Mouse (Mus musculus) testis, adult 2 months (tissue): Measurements from ENCODE around the gene Gzmg. TPM values are rescaled to one million over a fixed set of nuclear protein-coding genes. Genes with fewer than 3 reads are reported as not detected.
"Not testable (repeated sequence)": the region's sequence is repeated elsewhere in the genome, so short reads cannot be mapped to it uniquely, and the experiment has no call there.

ENCODE experiments used
- H3K27ac ChIP-seq: fragments of 200-500 bp; 2 replicates; pipeline ENCODE4 v1.5.1; 2012; ENCODE audit warnings: low read depth, low read length; ENCODE audit not compliant: control insufficient read depth, insufficient read depth
- H3K27me3 ChIP-seq: fragments of 200-500 bp; 2 replicates; pipeline ENCODE4 v1.6.1; 2012; ENCODE audit warnings: mild to moderate bottlenecking, low read length, moderate library complexity; ENCODE audit not compliant: control insufficient read depth, insufficient read depth
- H3K36me3 ChIP-seq: fragments of 200-500 bp; 2 replicates; pipeline ENCODE4 v1.6.1; 2012; ENCODE audit warnings: mild to moderate bottlenecking, low read length; ENCODE audit not compliant: control insufficient read depth, insufficient read depth
- H3K4me1 ChIP-seq: fragments of 200-500 bp; 2 replicates; pipeline ENCODE4 v1.6.1; 2012; ENCODE audit warnings: low read length; ENCODE audit not compliant: control insufficient read depth, insufficient read depth
- H3K4me3 ChIP-seq: fragments of 200-500 bp; 2 replicates; pipeline ENCODE4 v1.5.1; 2012; ENCODE audit warnings: low read depth, mild to moderate bottlenecking, low read length, moderate library complexity, mixed read lengths; ENCODE audit not compliant: control insufficient read depth
- CTCF ChIP-seq: fragments of 200-500 bp; IDR thresholded peaks from 2 replicates; pipeline ENCODE4 v1.5.1; 2012; ENCODE audit warnings: low read depth, mild to moderate bottlenecking, inconsistent platforms, low read length, moderate library complexity; ENCODE audit not compliant: control insufficient read depth, insufficient read depth, insufficient replicate concordance
- POLR2A ChIP-seq: fragments of 200-500 bp; IDR thresholded peaks from 2 replicates; pipeline ENCODE4 v1.6.1; 2012; ENCODE audit warnings: low read depth, mild to moderate bottlenecking, inconsistent platforms, low read length, moderate library complexity; ENCODE audit not compliant: control insufficient read depth
- polyA plus RNA-seq: library from polyadenylated mRNA; depleted of rRNA; stranded (reverse); fragments of >200 nt; gene quantifications from 2 replicates; pipeline ENCODE4 v1.2.3, GENCODE M21; 2012

Gene Gzmg
- polyA plus RNA-seq, 1 experiment, result not detected

DNA sequence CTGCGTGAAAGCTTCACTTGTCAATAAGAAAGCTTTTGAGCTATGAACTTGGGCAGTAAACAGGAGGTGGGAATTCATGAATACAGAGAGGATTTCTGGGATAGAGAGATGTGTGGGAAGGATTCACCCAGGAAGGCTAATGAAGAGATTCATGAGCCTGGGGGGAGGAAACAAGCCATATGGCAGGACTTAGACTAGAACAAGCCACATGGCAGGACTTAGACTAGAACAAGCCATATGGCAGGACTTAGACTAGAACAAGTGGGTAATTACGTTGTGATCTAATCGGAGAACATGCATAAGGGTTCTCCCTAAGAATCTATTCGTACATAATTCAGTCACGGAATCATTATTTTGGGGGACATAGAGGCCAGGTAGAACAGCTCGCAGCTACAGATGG lies 14.0 kb upstream of the Gzmg start:
- no peaks in the 10 kb centered on the region for H3K36me3 ChIP-seq
- H3K27ac ChIP-seq, result no peak overlapping the region
- H3K4me1 ChIP-seq, result peaks cover 3% of the 10 kb centered on the region; the same call in 1 of the 2 replicates
- peak overlapping the region; percentile 59; the same call in 1 of the 2 replicates for H3K4me3 ChIP-seq
- no peaks in the 10 kb centered on the region for H3K27me3 ChIP-seq
- TF ChIP-seq POLR2A (no peak), CTCF (no peak)

DNA sequence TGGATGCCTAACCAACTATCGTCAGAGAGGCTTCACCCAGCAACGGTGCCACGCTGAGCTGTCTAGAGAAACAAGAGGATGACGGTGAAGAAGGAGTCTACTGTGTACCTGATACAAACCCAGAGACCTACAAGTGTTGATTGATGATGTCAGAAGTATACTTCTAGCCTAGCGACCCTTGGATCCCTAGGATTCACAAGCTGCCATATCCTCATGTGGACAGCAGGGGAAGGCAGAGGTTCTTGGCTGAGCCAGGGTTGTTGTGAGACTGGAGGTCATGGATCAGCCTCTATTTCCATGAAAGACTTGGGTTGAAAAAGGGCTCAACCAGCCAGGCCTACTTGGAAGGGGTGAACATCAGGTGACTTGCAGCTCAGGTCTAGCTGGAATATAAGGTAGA lies 13.4 kb upstream of the Gzmg start:
- Histone ChIP-seq H3K27me3 (no peaks in the 10 kb centered on the region), H3K4me1 (peaks cover 3% of the 10 kb centered on the region; the same call in 1 of the 2 replicates), H3K27ac (no peak overlapping the region), H3K36me3 (no peaks in the 10 kb centered on the region), H3K4me3 (no peak overlapping the region)
- TF ChIP-seq CTCF (no peak), POLR2A (no peak)

DNA sequence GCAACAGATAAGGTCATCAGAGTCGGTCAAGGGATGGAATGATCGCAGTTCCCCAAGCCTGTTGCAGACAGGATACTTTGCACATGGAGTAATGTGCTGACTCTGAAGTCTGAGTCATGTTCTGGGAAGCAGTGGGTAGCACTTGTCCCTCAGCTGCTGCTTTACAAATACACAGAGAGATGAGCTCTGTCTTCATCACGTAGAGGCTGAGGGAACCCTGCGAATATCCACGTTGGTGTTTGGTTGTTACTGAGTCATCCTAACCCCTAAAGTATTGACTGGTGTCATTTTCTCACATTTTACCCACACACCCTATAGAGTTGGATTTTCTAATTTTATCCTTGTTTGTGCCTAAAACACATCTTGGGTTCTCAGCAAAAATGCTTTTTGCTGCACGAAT lies 8.6 kb upstream of the Gzmg start:
- no peak overlapping the region for H3K27ac ChIP-seq
- H3K36me3 ChIP-seq, result no peaks in the 10 kb centered on the region
- H3K27me3 ChIP-seq, result no peaks in the 10 kb centered on the region
- no peaks in the 10 kb centered on the region for H3K4me1 ChIP-seq
- H3K4me3 ChIP-seq, result no peak overlapping the region
- TF ChIP-seq CTCF (no peak), POLR2A (no peak)

DNA sequence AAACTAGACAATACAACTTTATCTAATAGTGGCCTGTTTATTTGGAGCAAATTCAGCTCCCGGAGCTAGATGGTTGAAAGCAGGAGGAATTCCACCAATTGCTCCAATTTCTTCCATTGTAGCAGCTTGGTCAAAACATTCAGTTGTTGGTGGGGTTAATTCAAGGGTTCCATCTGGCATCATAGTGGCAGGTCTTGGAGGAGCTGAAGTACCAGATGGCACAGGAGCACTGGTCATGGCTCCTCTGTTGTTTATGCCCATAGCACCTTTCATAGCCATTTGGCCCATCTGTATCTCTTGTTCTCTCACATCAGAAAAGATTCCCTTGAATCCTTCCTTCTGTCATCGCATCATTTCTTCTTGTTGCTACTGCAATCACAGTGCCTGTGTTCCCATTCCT lies 2.7 kb upstream of the Gzmg start:
- Histone ChIP-seq H3K27ac (no peak overlapping the region), H3K4me3 (no peak overlapping the region), H3K27me3 (no peaks in the 10 kb centered on the region), H3K4me1 (no peaks in the 10 kb centered on the region), H3K36me3 (no peaks in the 10 kb centered on the region)
- no peak for TF ChIP-seq CTCF
- TF ChIP-seq POLR2A, result no peak

DNA sequence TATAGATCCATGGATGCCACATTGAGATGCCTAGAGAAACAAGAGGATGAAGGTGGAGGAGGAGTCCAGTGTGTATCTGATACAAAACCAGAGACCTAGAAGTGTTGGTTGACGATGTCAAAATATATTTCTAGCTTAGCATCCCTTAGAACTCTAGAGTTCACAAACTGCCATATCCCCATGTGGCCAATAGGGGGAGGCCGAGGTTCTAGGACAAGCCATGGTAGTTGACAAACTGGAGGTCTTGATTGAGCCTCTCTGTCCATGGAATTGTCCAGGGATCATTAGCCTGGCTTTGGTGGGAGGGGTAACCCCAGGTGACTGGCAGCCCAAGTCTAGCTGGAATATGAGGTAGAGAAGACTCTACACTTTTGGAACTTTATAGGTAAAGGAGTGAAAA lies 4.0 kb downstream of the Gzmg start:
- Histone ChIP-seq H3K27me3 (no peaks in the 10 kb centered on the region), H3K36me3 (no peaks in the 10 kb centered on the region), H3K4me1 (no peaks in the 10 kb centered on the region), H3K27ac (no peak overlapping the region), H3K4me3 (no peak overlapping the region)
- TF ChIP-seq CTCF (peak; percentile 7; the same call in 1 of the 2 replicates), POLR2A (no peak)

DNA sequence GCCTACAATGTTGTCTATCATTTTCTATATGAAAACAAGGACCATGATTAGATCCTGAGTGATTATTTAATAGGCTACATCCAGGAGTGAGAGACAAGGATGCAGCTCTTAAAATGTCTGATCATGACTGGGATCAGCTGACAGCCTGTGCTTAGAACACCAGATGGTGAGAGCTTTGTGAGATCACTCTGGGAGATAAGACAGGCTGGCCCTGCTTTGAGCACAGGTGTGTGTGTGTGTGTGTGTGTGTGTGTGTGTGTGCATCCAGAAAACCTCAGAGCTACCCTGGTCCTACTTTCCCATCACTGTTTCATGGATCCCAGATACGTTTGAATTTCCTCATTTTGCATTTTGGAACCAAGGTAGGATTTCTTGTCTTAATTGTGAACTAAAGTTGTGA lies 25.7 kb downstream of the Gzmg start:
- H3K4me3 ChIP-seq, H3K27ac ChIP-seq, H3K4me1 ChIP-seq, H3K36me3 ChIP-seq, H3K27me3 ChIP-seq: not testable (repeated sequence)

DNA sequence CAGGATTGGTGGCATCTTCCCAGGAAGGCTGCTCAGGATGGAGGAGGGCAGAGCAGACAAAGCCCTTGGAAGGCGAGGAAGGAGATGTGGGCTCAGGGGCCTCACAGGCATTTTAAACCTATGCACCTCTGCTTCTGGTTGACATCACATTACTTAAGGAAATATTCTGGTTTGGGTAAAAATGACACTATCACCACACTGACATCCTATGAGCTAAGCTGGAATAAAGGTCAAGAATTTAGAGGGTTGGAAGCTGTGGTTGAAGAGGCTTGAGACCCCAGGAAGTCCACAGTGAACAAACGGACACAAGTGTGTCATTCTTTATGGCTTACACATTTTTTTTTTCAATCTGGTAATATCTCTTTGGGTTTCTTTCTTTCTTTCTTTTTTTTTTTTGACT lies 26.9 kb downstream of the Gzmg start, which contains the start of gene Gzmd:
Gene Gzmd (minus strand): TSS at position 101 of the 400 bp plus-strand sequence.
- not testable (repeated sequence) for H3K27me3 ChIP-seq, H3K4me3 ChIP-seq, H3K4me1 ChIP-seq, H3K36me3 ChIP-seq, H3K27ac ChIP-seq

DNA sequence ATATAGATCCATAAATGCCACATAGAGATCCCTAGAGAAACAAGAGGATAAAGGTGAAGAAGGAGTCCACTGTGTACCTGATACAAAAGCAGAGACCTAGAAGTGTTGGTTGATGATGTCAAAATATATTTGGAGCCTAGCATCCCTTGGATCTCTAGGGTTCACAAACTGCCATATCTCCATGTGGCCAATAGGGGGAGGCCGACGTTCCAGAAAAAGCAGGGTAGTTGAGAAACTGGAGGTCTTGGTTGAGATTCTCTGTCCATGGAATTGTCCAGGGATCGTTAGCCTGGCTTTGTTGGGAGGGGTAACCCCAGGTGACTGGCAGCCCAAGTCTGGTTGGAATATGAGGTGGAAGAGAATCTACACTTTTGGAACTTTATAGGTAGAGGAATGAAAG lies 31.0 kb downstream of the Gzmg start:
- no peaks in the 10 kb centered on the region for H3K4me1 ChIP-seq
- no peaks in the 10 kb centered on the region for H3K36me3 ChIP-seq
- TF ChIP-seq POLR2A (no peak), CTCF (no peak)
- no peaks in the 10 kb centered on the region for H3K27me3 ChIP-seq
- no peak overlapping the region for H3K4me3 ChIP-seq
- H3K27ac ChIP-seq, result no peak overlapping the region
